Mouse (Mus musculus) stomach, embryonic 14.5 days (tissue): ENCODE results near the gene Scamp3. TPM values are rescaled to one million over a fixed set of nuclear protein-coding genes. Genes with fewer than 3 reads are reported as not detected.

Experiments used
- ATAC-seq: fragments of 200-750 bp; cut with Nextera tagmentation; 2 replicates; pipeline ENCODE4 v1.8.0; 2017; ENCODE audit warnings: low read depth, moderate TSS enrichment; ENCODE audit not compliant: insufficient number of reproducible peaks, insufficient read depth, low FRiP score
- H3K27ac ChIP-seq: fragments of 300-500 bp; sonication (generic); 2 replicates; pipeline ENCODE4 v1.5.1; 2014; ENCODE audit warnings: mild to moderate bottlenecking, low read length, moderate library complexity, mixed read lengths
- H3K27me3 ChIP-seq: fragments of 300-500 bp; sonication (generic); 2 replicates; pipeline ENCODE4 v1.6.1; 2014; ENCODE audit warnings: low read length, control low read depth, mixed read lengths; ENCODE audit not compliant: control insufficient read depth, insufficient read depth
- H3K36me3 ChIP-seq: fragments of 300-500 bp; sonication (generic); 2 replicates; pipeline ENCODE4 v1.6.1; 2014; ENCODE audit warnings: mild to moderate bottlenecking, control low read depth, low read length, moderate library complexity, mixed read lengths; ENCODE audit not compliant: control insufficient read depth, insufficient read depth
- H3K4me1 ChIP-seq: fragments of 300-500 bp; sonication (generic); 2 replicates; pipeline ENCODE4 v1.6.1; 2014; ENCODE audit warnings: low read length, control low read depth, mixed read lengths; ENCODE audit not compliant: control insufficient read depth, insufficient read depth
- H3K4me2 ChIP-seq: fragments of 300-500 bp; sonication (generic); replicated peaks from 2 replicates; pipeline ENCODE4 v1.6.1; 2014; ENCODE audit warnings: low read depth, low read length, control low read depth
- H3K4me3 ChIP-seq: fragments of 300-500 bp; sonication (generic); 2 replicates; pipeline ENCODE4 v1.5.1; 2014; ENCODE audit warnings: low read depth, low read length, control low read depth
- H3K9ac ChIP-seq: fragments of 300-500 bp; sonication (generic); replicated peaks from 2 replicates; pipeline ENCODE4 v1.6.1; 2014; ENCODE audit warnings: low read depth, mild to moderate bottlenecking, control low read depth, low read length, moderate library complexity, mixed read lengths
- H3K9me3 ChIP-seq: fragments of 300-500 bp; sonication (generic); 2 replicates; pipeline ENCODE4 v1.6.1; 2016; ENCODE audit warnings: low read depth, low read length, control low read depth; ENCODE audit not compliant: control insufficient read depth
- WGBS: fragments of 180-500 bp; shearing (Covaris S2); extraction: QIAGEN DNeasy Blood & Tissue Kit; methylation state at CpG from one replicate; pipeline ENCODE4 v1.1.7; 2014; 5-methylcytosine and 5-hydroxymethylcytosine counted together
- polyA plus RNA-seq: library from polyadenylated mRNA; unstranded; fragments of >200 nt; fragmentation: Nextera tagmentation; extraction: Ambion mirVana; gene quantifications from 2 replicates; pipeline ENCODE4 v1.2.1, GENCODE M21; 2014

The Scamp3 gene
- polyA plus RNA-seq, 1 experiment from 2014 or later = 92.9 TPM

DNA sequence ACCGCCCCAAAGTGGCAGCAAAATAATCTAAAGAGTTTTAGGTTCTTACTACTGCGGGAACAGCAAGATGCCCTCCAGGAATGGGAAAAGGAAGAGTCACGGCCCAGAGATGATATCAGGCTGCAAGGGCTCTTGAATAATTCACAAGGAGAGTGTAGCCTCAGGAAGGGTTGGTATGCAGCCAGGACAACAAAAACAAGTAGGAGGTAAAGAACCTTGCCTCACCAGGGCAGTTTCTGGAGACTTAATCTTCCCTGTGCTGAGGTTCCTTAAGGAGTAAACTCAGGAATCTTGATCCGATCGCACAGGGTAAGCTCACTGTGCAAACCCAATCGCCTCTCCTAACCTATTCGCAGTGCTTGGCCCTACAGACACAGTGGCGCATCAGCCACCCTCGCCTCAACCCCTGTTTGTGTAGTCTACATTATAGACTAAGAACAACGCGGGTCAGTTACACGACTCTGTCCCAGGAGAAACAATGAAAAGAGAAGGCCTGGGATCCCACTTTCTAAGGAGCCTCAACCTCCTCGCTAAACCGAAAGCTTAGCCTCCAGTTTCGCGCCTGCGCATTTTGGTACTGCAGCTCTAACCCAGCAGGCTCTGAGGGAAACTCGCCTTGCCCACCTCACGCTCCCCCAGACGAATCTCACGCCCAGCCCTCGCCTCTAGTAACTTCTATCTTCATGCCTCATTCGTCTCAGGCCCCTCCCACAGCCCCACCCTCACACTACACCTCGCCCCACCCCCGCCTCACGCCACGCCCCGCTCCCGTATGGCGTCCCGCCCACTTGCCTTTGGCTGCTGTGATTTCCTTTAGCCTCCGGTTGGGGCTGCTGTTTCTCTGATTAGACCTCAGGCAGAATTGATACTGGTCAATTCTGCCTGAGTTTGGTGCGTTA lies 19.0 kb downstream of the Scamp3 start:
- Histone ChIP-seq H3K27ac (peak overlapping the region; percentile 69), H3K9ac (peak overlapping the region; percentile 45), H3K9me3 (no peaks in the 10 kb centered on the region), H3K36me3 (no peaks in the 10 kb centered on the region), H3K4me2 (peak overlapping the region; percentile 60), H3K27me3 (no peaks in the 10 kb centered on the region), H3K4me1 (no peaks in the 10 kb centered on the region), H3K4me3 (peak overlapping the region; percentile 33)
- ATAC-seq = peak; percentile 98
- 8% methylated on average over 33 of the region's 33 CpGs for WGBS

DNA sequence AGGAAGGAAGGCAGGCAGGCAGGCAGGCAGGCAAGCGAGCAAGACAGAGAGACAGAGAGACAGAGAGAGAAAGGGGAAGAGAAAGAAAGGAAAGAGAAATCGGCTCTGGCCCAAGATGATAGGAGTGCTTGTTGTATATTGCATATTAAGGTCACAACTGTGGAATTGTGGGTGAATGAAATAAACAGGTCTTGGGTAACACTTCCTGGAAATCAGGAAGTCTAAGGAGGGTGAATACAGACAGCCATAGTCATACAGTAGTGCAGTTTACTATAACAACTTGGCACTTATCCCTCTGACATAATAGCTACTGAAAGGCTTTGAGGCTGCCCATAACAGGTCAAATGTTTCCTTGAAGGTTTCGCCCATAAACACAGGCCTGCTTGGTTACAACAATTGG lies 22.6 kb downstream of the Scamp3 start:
- H3K4me1 ChIP-seq = no peaks in the 10 kb centered on the region
- H3K9me3 ChIP-seq = no peaks in the 10 kb centered on the region
- peaks cover 4% of the 10 kb centered on the region; the same call in 1 of the 2 replicates for H3K36me3 ChIP-seq
- H3K4me2 ChIP-seq = no peak overlapping the region
- H3K27ac ChIP-seq = no peak overlapping the region
- WGBS = 81% methylated on average over 3 of the region's 3 CpGs
- H3K27me3 ChIP-seq = no peaks in the 10 kb centered on the region
- no peak overlapping the region for H3K9ac ChIP-seq
- no peak overlapping the region for H3K4me3 ChIP-seq
- no peak for ATAC-seq

DNA sequence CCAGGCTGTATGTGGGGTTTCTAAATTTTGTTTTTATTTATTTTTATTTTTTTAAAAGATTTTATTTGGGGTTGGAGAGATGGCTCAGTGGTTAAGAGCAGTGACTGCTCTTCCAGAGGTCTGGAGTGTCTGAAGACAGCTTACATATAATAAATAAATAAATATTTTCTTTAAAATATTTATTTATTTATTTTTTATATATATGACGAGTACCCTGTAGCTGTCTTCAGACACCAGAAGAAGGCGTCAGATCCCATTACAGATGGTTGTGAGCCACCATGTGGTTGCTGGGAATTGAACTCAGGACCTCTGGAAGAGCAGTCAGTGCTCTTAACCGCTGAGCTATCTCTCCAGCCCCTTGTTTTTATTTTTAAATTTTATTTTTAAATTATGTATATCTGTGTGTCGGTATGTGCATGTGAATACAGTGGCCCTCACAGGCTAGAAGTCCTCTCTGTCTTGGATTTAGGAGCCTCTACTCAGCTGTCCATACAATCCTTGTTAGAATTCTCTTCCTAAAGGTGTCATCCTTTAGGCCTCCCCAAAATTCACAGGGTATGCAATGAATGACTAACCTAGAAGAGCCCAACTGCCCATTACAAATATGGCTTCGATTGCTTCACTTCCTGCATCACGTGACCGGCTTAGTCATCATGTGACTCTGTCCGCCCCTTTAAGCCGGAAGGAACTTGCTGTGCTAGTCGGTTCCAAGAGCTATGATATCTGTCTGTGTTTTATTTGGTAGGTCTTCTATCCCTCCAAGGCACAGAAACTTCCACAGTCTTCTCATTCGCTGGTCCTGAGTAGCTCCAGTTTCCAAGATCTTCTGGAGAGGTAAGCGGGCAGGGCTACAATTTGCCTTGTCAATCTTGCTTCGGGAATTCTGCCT lies 25.2 kb downstream of the Scamp3 start, which contains the start of gene Gba:
TSS of gene Gba (plus strand) at position 676 of the 889 bp plus-strand sequence.
- Histone ChIP-seq H3K4me2 (peak within 1 kb of the TSS; percentile 65), H3K4me1 (no peaks in the 10 kb centered on the region), H3K27ac (no peak within 1 kb of the TSS), H3K36me3 (peaks cover 7% of the 10 kb centered on the region; the same call in 1 of the 2 replicates), H3K27me3 (no peaks in the 10 kb centered on the region), H3K9ac (0 out of 2 replicates have a peak within 1 kb of the TSS, but pooled peaks have one; percentile 22), H3K9me3 (no peaks in the 10 kb centered on the region), H3K4me3 (peak within 1 kb of the TSS; percentile 47)
- peak; percentile 81; the same call in 1 of the 2 replicates for ATAC-seq
- 25% methylated on average over 13 of the region's 13 CpGs for WGBS

DNA sequence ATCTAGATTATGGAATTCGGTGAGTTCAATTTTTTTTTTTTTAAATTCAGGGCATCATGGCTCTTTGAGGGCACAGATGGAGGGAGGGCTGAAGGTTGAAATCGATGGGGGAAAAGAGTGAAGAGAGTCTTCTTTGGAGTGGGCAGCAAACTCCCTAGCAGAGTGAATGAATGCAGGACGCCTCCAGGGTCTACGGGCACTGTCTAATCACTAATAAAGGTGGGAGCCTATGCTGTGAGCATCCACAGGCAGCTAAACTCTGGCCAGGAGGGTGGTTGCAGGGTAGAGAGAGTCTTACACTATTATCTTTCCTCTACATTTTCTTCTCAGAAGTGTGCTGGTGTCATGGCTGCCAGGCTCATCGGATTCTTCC lies 25.9 kb downstream of the Scamp3 start:
- H3K9me3 ChIP-seq = no peaks in the 10 kb centered on the region
- WGBS = 38% methylated on average over 5 of the region's 5 CpGs
- no peak overlapping the region for H3K27ac ChIP-seq
- peak; percentile 33; the same call in 1 of the 2 replicates for ATAC-seq
- H3K4me1 ChIP-seq = no peaks in the 10 kb centered on the region
- H3K4me3 ChIP-seq = peak overlapping the region; percentile 47
- peaks cover 11% of the 10 kb centered on the region for H3K36me3 ChIP-seq
- peak overlapping the region; percentile 65 for H3K4me2 ChIP-seq
- no peaks in the 10 kb centered on the region for H3K27me3 ChIP-seq
- H3K9ac ChIP-seq = 0 out of 2 replicates have a peak overlapping the region, but pooled peaks have one; percentile 22

DNA sequence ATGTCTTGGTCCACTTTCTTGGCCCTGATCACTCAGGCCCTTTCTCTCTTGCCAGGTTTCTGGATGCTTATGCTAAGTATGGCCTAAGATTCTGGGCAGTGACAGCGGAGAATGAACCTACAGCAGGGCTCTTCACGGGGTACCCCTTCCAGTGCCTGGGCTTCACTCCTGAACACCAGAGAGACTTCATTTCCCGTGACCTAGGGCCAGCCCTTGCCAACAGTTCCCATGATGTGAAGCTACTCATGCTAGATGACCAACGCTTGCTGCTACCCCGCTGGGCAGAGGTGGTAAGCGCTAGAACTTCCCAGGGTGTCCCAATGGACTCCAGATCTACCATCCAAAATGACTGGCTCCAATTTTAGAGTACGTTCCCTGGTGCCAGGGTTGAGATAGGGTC lies 28.8 kb downstream of the Scamp3 start:
- Histone ChIP-seq H3K4me2 (no peak overlapping the region), H3K4me3 (no peak overlapping the region), H3K36me3 (peaks cover 34% of the 10 kb centered on the region), H3K9ac (no peak overlapping the region), H3K9me3 (no peaks in the 10 kb centered on the region), H3K27me3 (no peaks in the 10 kb centered on the region), H3K27ac (no peak overlapping the region), H3K4me1 (no peaks in the 10 kb centered on the region)
- ATAC-seq = no peak
- 90% methylated on average over 7 of the region's 7 CpGs for WGBS

DNA sequence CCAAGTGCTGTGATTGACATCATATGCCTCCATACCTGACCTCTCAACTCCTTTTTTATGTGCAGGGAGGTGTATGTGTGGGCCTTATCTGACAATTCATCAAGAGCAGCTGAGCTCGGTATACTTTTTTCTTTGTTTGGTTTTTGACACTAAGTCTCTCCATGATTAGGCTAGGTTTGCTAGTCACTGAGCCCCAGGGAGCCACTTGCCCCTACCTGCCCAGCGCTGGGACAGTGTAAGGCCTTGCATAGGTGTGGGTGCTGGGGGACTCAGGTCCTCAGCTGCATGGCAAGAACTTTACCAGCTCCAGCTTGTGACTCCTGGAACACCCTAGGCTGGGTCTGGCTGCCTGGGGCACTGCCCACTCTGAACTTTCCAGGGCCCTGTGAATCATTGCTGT lies 29.4 kb downstream of the Scamp3 start:
- ATAC-seq = no peak
- no peaks in the 10 kb centered on the region for H3K9me3 ChIP-seq
- H3K4me2 ChIP-seq = no peak overlapping the region
- 80% methylated on average over 2 of the region's 2 CpGs for WGBS
- peaks cover 34% of the 10 kb centered on the region for H3K36me3 ChIP-seq
- H3K4me3 ChIP-seq = no peak overlapping the region
- no peaks in the 10 kb centered on the region for H3K27me3 ChIP-seq
- no peaks in the 10 kb centered on the region for H3K4me1 ChIP-seq
- no peak overlapping the region for H3K9ac ChIP-seq
- no peak overlapping the region for H3K27ac ChIP-seq

DNA sequence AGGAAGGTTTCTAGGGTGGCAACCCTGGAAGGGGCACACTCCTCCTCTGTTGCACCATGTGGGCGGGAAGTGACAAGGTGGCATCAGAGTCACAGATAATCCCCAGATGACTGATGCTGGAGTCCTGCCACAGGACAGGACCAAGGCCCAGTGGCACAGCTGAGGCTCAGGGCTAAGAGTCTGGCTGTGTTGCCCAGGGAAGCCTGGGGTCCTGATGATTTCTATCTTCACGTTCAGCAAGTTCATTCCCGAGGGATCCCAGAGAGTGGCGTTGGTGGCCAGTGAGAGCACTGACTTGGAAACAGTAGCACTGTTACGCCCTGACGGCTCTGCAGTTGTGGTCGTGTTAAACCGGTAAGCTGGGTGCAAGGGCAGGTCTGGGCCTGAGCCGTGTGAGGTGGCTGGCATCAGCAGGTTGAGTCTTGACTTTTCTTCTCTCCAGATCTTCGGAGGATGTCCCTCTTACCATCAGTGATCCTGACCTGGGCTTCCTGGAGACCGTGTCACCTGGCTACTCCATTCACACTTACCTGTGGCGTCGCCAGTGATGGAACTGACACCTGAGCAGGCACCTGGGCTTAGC lies 30.9 kb downstream of the Scamp3 start:
- Histone ChIP-seq H3K36me3 (peaks cover 34% of the 10 kb centered on the region), H3K4me2 (no peak overlapping the region), H3K27me3 (no peaks in the 10 kb centered on the region), H3K9me3 (no peaks in the 10 kb centered on the region), H3K27ac (no peak overlapping the region), H3K9ac (no peak overlapping the region), H3K4me1 (peaks cover 5% of the 10 kb centered on the region), H3K4me3 (no peak overlapping the region)
- 86% methylated on average over 13 of the region's 13 CpGs for WGBS
- no peak for ATAC-seq

DNA sequence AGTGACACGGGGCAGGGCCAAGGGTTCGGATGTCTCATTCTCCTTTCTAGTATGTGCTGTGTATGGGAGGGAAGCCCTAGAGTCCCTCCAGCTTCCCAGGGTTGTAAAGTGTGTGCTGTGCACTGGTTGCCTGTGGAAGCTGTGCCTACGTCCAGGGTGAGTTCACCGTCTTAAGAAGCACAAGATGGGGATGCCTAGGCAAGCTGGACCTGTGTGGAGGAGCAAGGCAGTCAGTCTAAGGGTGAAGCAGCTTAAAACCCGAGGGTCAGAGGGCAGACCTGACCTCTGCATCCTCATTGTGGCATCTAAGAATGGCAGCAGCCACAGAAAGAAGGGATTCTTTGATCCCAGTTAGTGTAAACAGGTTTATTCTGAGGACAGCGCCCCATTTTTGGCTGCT lies 31.5 kb downstream of the Scamp3 start:
- Histone ChIP-seq H3K4me3 (no peak overlapping the region), H3K36me3 (peaks cover 34% of the 10 kb centered on the region), H3K9ac (no peak overlapping the region), H3K4me2 (no peak overlapping the region), H3K27ac (no peak overlapping the region), H3K27me3 (no peaks in the 10 kb centered on the region), H3K4me1 (peaks cover 5% of the 10 kb centered on the region), H3K9me3 (no peaks in the 10 kb centered on the region)
- 88% methylated on average over 6 of the region's 6 CpGs for WGBS
- ATAC-seq = no peak
